Mouse (Mus musculus) liver, adult 2 months (tissue): ENCODE data around the gene Sec14l1.

Experiments used
- CTCF ChIP-seq: fragments of 200-500 bp; IDR thresholded peaks from 2 replicates; pipeline ENCODE4 v1.5.1; 2011; ENCODE audit warnings: low read depth, low read length, control low read depth
- POLR2A ChIP-seq: fragments of 200-500 bp; IDR thresholded peaks from 2 replicates; pipeline ENCODE4 v1.6.1; 2011; ENCODE audit warnings: low read length, control low read depth; ENCODE audit not compliant: insufficient read depth; ENCODE audit errors: extremely low read depth

- TF ChIP-seq POLR2A (no peak), CTCF (no peak)
These were observed 37.1 kb upstream of the Sec14l1 start for GRCm38 (mm10) chr11:117077902-117078301.
